Mouse (Mus musculus) forebrain, postnatal 0 days (tissue): Measurements from ENCODE around the gene Prmt9. TPM values are rescaled to one million over a fixed set of nuclear protein-coding genes. Genes with fewer than 3 reads are reported as not detected.

Experiments used
- ATAC-seq: fragments of 200-750 bp; cut with Nextera tagmentation; 2 replicates; pipeline ENCODE4 v1.8.0; 2017; ENCODE audit warnings: mild to moderate bottlenecking, moderate library complexity
- DNase-seq: peaks from one replicate; pipeline ENCODE4 v3.0.0-alpha.2; 2015
- H3K27ac ChIP-seq: fragments of 300-500 bp; sonication (generic); 2 replicates; pipeline ENCODE4 v1.5.1; 2014; ENCODE audit warnings: low read depth, mild to moderate bottlenecking, antibody characterized with exemption, low read length, moderate library complexity, mixed read lengths
- H3K27me3 ChIP-seq: fragments of 300-500 bp; sonication (generic); 2 replicates; pipeline ENCODE4 v1.6.1; 2014; ENCODE audit warnings: mild to moderate bottlenecking, low read length, mixed read lengths; ENCODE audit not compliant: insufficient read depth
- H3K36me3 ChIP-seq: fragments of 300-500 bp; sonication (generic); 2 replicates; pipeline ENCODE4 v1.6.1; 2014; ENCODE audit warnings: mild to moderate bottlenecking, moderate library complexity; ENCODE audit not compliant: insufficient read depth
- H3K4me1 ChIP-seq: fragments of 300-500 bp; sonication (generic); 2 replicates; pipeline ENCODE4 v1.6.1; 2014; ENCODE audit warnings: antibody characterized with exemption; ENCODE audit not compliant: insufficient read depth
- H3K4me2 ChIP-seq: fragments of 300-500 bp; sonication (generic); 2 replicates; pipeline ENCODE4 v1.6.1; 2014; ENCODE audit warnings: low read depth, mild to moderate bottlenecking, moderate library complexity
- H3K4me3 ChIP-seq: fragments of 300-500 bp; sonication (generic); 2 replicates; pipeline ENCODE4 v1.5.1; 2014; ENCODE audit warnings: low read depth, low read length, mixed read lengths
- H3K9ac ChIP-seq: fragments of 300-500 bp; sonication (generic); 2 replicates; pipeline ENCODE4 v1.6.1; 2014; ENCODE audit warnings: mild to moderate bottlenecking
- H3K9me3 ChIP-seq: fragments of 300-500 bp; sonication (generic); 2 replicates; pipeline ENCODE4 v1.6.1; 2016; ENCODE audit warnings: low read length
- CTCF ChIP-seq: sonication (generic); IDR thresholded peaks from 2 replicates; pipeline ENCODE4 v1.5.1; 2016; ENCODE audit warnings: antibody characterized with exemption, control low read depth, low read depth
- whole genome bisulfite sequencing: fragments of 180-500 bp; shearing (Covaris S2); extraction: QIAGEN DNeasy Blood & Tissue Kit; methylation state at CpG from one replicate; pipeline ENCODE4 v1.1.7; 2014; 5-methylcytosine and 5-hydroxymethylcytosine counted together
- polyA plus RNA-seq: library from polyadenylated mRNA; unstranded; fragments of >200 nt; fragmentation: Nextera tagmentation; extraction: Ambion mirVana; gene quantifications from 2 replicates; pipeline ENCODE4 v1.2.1, GENCODE M21; 2015
- total RNA-seq: library from RNA; depleted of rRNA; stranded (reverse); fragments of >200 nt; gene quantifications from 2 replicates; pipeline ENCODE4 v1.2.3, GENCODE M21; 2014

Gene Prmt9
- total and polyA plus RNA-seq, 2 experiments from 2014 or later: 21.0 to 30.2 TPM

DNA sequence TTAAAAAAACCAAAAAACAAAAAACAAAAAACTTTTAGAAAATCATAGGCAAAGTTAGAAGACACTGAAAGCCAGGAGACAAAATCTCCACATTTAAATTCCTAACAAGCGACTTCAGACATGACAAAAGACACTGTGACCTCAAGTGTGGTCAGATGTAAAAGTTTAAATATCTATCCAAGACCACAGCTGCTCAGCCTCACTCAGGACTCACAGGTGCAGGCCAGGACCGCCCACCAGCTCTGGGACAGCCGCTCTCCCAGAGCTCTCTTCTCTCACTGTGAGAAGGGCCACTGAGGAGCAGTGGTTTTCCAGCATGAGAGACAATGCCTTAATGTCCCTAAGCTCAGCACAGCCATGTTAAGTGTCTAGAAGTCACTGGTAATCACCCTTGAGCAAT, 38.8 kb upstream of the Prmt9 start:
- no peak for TF ChIP-seq CTCF
- H3K4me1 ChIP-seq: no peaks in the 10 kb centered on the region
- 81% methylated on average over 3 of the region's 3 CpGs for WGBS
- ATAC-seq: no peak
- no peaks in the 10 kb centered on the region for H3K36me3 ChIP-seq
- no peak for DNase-seq
- H3K27me3 ChIP-seq: no peaks in the 10 kb centered on the region
- H3K9ac ChIP-seq: no peak overlapping the region
- no peak overlapping the region for H3K4me3 ChIP-seq
- no peak overlapping the region for H3K4me2 ChIP-seq
- H3K27ac ChIP-seq: no peak overlapping the region
- H3K9me3 ChIP-seq: no peaks in the 10 kb centered on the region

DNA sequence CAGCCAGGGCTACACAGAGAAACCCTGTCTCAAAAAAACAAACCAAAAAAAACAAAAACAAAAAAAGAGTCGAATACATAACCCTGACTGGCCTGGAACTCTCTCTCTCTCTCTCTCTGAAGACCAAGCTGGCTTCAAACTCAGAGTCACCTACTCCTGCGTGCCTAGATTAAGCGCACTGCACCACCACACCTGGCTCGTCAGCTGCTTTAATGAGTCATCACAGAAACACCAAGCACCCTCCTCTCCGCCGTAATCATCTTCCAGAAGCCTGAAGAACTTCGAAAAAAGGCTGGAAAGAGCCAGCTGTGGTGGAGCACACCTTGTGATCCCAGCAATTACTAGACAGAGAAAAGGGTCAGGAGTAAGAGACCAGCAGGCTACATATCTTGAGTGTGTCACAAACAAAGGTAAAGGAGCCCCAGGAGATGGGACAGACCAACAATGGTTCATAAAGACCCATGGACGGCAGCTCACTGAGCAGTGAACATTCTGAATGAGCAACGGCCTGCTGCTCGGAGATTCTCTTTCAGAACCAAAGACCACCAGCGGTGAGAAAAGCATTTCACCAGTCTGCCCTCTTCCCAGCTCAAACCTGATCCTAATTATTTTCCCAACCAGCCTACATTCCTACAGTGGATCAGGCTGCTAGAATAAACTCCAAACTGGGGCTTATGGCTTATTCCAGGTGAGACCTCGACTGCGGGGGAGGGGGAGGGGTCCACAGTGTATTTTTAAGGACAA, 37.3 kb upstream of the Prmt9 start:
- Histone ChIP-seq H3K9me3 (no peaks in the 10 kb centered on the region), H3K36me3 (no peaks in the 10 kb centered on the region), H3K4me1 (peaks cover 4% of the 10 kb centered on the region; the same call in 1 of the 2 replicates), H3K27ac (no peak overlapping the region), H3K4me2 (no peak overlapping the region), H3K4me3 (no peak overlapping the region), H3K9ac (no peak overlapping the region), H3K27me3 (no peaks in the 10 kb centered on the region)
- TF ChIP-seq CTCF: no peak
- WGBS: 30% methylated on average over 13 of the region's 13 CpGs
- DNase-seq (no peak), ATAC-seq (no peak)

DNA sequence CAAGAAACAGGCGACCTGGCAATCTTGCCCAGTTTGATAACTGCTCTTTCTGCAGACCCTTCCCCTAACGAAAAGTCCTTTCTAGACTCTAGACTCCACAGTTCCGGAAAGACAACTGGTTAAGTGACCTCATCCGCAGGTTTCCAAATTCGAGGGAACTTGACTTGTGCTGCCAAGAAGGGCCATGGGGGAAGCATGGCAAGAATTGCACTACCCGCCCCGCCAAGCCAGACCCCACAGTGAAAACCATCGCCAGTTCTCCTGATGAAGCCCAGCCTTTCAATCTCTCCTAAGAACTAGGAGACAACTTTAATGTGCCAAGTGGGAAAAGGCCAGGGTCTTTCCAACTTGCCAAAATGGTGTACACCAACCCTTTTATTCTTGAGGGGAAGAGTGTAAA, 34.0 kb upstream of the Prmt9 start:
- peaks cover 7% of the 10 kb centered on the region; the same call in 1 of the 2 replicates for H3K4me1 ChIP-seq
- H3K27ac ChIP-seq: no peak overlapping the region
- no peak overlapping the region for H3K9ac ChIP-seq
- H3K36me3 ChIP-seq: no peaks in the 10 kb centered on the region
- WGBS: 87% methylated on average over 8 of the region's 8 CpGs
- ATAC-seq (no peak), DNase-seq (no peak)
- no peak overlapping the region for H3K4me3 ChIP-seq
- TF ChIP-seq CTCF: no peak
- no peaks in the 10 kb centered on the region for H3K9me3 ChIP-seq
- no peaks in the 10 kb centered on the region for H3K27me3 ChIP-seq
- H3K4me2 ChIP-seq: no peak overlapping the region

DNA sequence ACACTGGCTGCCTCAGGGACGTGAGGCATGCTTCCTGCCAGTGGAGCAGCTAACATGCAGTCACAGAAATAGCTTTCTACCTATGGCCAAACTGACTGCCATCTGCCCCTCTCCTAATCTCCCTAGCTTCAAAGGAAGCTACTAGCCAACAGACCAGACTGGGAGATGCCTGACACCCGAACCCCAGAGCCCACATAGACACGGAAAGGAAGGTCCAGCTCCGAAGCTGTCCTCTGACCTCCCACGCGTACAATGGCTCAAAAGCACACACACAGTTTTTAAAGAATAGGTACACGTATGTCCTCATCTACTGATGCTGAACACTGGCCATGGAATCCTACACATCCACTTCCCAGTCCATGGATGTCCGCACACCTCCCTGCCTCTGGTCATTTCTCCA, 33.4 kb upstream of the Prmt9 start:
- ATAC-seq (no peak), DNase-seq (no peak)
- Histone ChIP-seq H3K4me2 (no peak overlapping the region), H3K9ac (no peak overlapping the region), H3K27ac (no peak overlapping the region), H3K36me3 (no peaks in the 10 kb centered on the region), H3K9me3 (no peaks in the 10 kb centered on the region), H3K4me3 (no peak overlapping the region), H3K27me3 (no peaks in the 10 kb centered on the region), H3K4me1 (peaks cover 7% of the 10 kb centered on the region; the same call in 1 of the 2 replicates)
- TF ChIP-seq CTCF: no peak
- 86% methylated on average over 8 of the region's 8 CpGs for WGBS

DNA sequence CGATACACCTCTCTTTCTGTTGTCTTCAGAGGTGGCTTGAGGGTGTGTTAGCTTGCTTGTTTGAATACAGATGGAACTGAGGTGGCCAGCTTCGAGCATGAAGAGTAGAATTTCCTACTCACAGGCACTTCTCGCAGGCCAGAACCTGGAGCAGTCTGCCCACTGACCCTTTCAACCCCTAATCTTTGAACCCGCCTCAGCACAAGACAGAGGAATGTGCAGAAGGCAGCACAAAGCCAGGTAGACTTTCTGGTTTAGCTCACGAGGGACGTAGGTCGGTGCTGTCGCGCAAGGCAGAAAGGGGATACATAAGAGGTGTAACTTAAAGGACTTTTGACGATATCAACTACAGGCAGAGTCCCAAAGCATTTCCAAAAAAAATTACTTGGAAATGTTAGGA, 32.4 kb upstream of the Prmt9 start:
- no peaks in the 10 kb centered on the region for H3K9me3 ChIP-seq
- H3K27ac ChIP-seq: no peak overlapping the region
- H3K4me2 ChIP-seq: peak overlapping the region; percentile 98
- no peaks in the 10 kb centered on the region for H3K27me3 ChIP-seq
- peak overlapping the region; percentile 56 for H3K9ac ChIP-seq
- H3K4me1 ChIP-seq: peaks cover 7% of the 10 kb centered on the region; the same call in 1 of the 2 replicates
- ATAC-seq (no peak), DNase-seq (no peak)
- H3K4me3 ChIP-seq: peak overlapping the region; percentile 55
- WGBS: 7% methylated on average over 10 of the region's 10 CpGs
- no peaks in the 10 kb centered on the region for H3K36me3 ChIP-seq
- no peak for TF ChIP-seq CTCF

DNA sequence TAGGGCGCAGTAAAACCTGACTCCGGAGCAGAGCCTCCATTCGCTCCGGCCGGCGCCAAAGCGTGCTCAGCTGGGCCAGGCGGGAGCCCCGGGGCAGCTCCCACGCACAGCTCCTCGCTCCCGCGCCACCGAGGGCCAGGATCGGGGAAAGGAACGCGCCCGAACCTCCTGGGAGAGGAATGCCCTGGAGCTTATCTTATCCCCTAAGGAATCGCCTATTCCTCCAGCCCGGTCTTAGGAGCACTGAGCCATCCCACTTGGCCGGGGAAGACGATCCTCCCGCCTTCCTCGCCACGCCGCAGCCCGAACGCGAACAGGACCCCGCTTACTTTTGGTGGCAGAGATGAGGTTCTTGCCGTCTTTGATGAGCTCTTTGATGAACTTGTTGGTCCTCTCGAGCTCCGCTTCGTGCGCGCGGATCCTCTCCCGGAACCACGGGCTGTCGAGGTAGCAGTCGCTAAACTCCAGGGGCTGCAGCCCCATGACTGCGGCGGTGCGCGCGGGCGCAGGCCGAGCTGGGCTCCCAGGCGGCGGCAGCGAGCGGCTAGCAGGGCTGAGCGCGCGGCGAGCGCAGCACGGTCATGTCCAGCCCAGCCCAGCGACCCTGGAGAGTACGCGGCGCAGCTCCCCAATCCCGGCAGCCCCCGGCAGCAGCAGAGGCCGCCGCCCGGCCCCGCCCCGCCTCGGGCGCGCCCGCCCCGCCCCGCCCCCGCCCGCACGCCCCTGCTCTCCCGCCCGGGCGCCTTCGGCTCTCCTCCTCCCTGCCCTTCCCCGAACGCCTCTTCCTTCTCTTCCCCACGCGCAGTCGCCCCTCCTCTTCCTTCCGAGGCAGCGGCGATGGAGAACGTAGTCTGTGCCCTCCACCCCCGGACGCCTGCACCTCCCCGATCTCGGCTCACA, 31.6 kb upstream of the Prmt9 start, which contains the start of gene Arhgap10:
TSS of gene Arhgap10 (minus strand) at position 653 of the 900 bp plus-strand sequence.
- Histone ChIP-seq H3K27me3 (no peaks in the 10 kb centered on the region), H3K9me3 (no peaks in the 10 kb centered on the region), H3K9ac (peak within 1 kb of the TSS; percentile 56), H3K27ac (0 out of 2 replicates have a peak within 1 kb of the TSS, but pooled peaks have one; percentile 9), H3K4me3 (peak within 1 kb of the TSS; percentile 55), H3K36me3 (no peaks in the 10 kb centered on the region), H3K4me2 (peak within 1 kb of the TSS; percentile 98), H3K4me1 (peaks cover 7% of the 10 kb centered on the region; the same call in 1 of the 2 replicates)
- ATAC-seq (peak; percentile 90), DNase-seq (peak; percentile 63)
- TF ChIP-seq CTCF: no peak
- 4% methylated on average over 64 of the region's 95 CpGs for WGBS
